Mouse (Mus musculus) liver, adult (tissue): ENCODE data around the gene Eif4b.

Source experiments
- GATA4 ChIP-seq: IDR thresholded peaks from 2 replicates; pipeline ENCODE4 v1.6.1; 2014; ENCODE audit warnings: mild to moderate bottlenecking, low read length; ENCODE audit not compliant: insufficient replicate concordance

Gene Eif4b

GRCm38 (mm10) chr15:102092222-102092621 is 18.6 kb downstream of the Eif4b start:
- TF ChIP-seq GATA4, result no peak

GRCm38 (mm10) chr15:102094157-102094556 is 20.6 kb downstream of the Eif4b start:
- no peak for TF ChIP-seq GATA4

GRCm38 (mm10) chr15:102094988-102095387 is 21.4 kb downstream of the Eif4b start:
- TF ChIP-seq GATA4, result no peak

GRCm38 (mm10) chr15:102097147-102097915 is 23.8 kb downstream of the Eif4b start:
- no peak for TF ChIP-seq GATA4

- TF ChIP-seq GATA4, result no peak
Measured at GRCm38 (mm10) chr15:102097991-102098555, 24.5 kb downstream of the Eif4b start.

- no peak for TF ChIP-seq GATA4
Measured at GRCm38 (mm10) chr15:102099260-102099659, 25.7 kb downstream of the Eif4b start.

GRCm38 (mm10) chr15:102099771-102100160 is 26.2 kb downstream of the Eif4b start:
- no peak for TF ChIP-seq GATA4

GRCm38 (mm10) chr15:102100161-102100981 is 26.8 kb downstream of the Eif4b start, which contains the start of gene Tns2:
Tns2 (plus strand) TSS chr15:102100413.
- no peak for TF ChIP-seq GATA4

- no peak for TF ChIP-seq GATA4
Measured at GRCm38 (mm10) chr15:102100996-102101671, 27.6 kb downstream of the Eif4b start.

- no peak for TF ChIP-seq GATA4
Measured at GRCm38 (mm10) chr15:102101672-102102541, 28.3 kb downstream of the Eif4b start.

- TF ChIP-seq GATA4, result no peak
Measured at GRCm38 (mm10) chr15:102102548-102103121, 29.1 kb downstream of the Eif4b start.

- TF ChIP-seq GATA4, result no peak
Measured at GRCm38 (mm10) chr15:102103371-102103946, 29.9 kb downstream of the Eif4b start.

- TF ChIP-seq GATA4, result no peak
Measured at GRCm38 (mm10) chr15:102103947-102104555, 30.5 kb downstream of the Eif4b start.
